Mouse (Mus musculus): Measurements from ENCODE around the gene Cbfa2t2. TPM values are rescaled to one million over a fixed set of nuclear protein-coding genes. Genes with fewer than 3 reads are reported as not detected.

Gene Cbfa2t2
- 47.4 and 51.9 TPM in 2 replicates for polyA plus RNA-seq (2014; fragmentation: Nextera tagmentation; extraction: Ambion mirVana)

- Histone ChIP-seq H3K27me3 (ENCODE audit: control insufficient read depth, insufficient read depth, low read length) (no peaks in the 10 kb centered on the region), H3K27ac (replicated peaks; ENCODE audit: low read depth, low read length) (peak within 1 kb of the TSS; percentile 92), H3K9ac (replicated peaks; ENCODE audit: low read length) (peak within 1 kb of the TSS; percentile 98), H3K9me3 (replicated peaks; ENCODE audit: control insufficient read depth, low read length) (no peaks in the 10 kb centered on the region), H3K4me1 (ENCODE audit: control insufficient read depth, insufficient read depth, low read length) (no peaks in the 10 kb centered on the region), H3K36me3 (replicated peaks; ENCODE audit: control insufficient read depth, insufficient read depth, low read depth, low read length) (no peaks in the 10 kb centered on the region), H3K4me3 (ENCODE audit: low read depth, low read length) (peak within 1 kb of the TSS; percentile 95), H3K4me2 (ENCODE audit: low read depth, low read length) (peak within 1 kb of the TSS; percentile 62)
- ATAC-seq (replicated peaks; ENCODE audit: insufficient number of reproducible peaks, low FRiP score, low TSS enrichment, low read depth) (peak; percentile 89), DNase-seq (ENCODE audit: low spot score) (peak; percentile 69)
- WGBS = under 1% methylated on average over 51 of the region's 70 CpGs
These were observed at the start of gene Cbfa2t2 for GRCm38 (mm10) chr2:154436458-154437190. Gene Cbfa2t2, plus strand, starts transcription at chr2:154436481.

GRCm38 (mm10) chr2:154390180-154390964 lies 45.9 kb upstream of the Cbfa2t2 start:
- ATAC-seq (replicated peaks; ENCODE audit: insufficient number of reproducible peaks, low FRiP score, low TSS enrichment, low read depth) (0 out of 2 replicates have a peak, but pooled peaks have one; percentile 39), DNase-seq (ENCODE audit: low spot score) (no peak)
- 84% methylated on average over 11 of the region's 11 CpGs for WGBS
- Histone ChIP-seq H3K36me3 (replicated peaks; ENCODE audit: control insufficient read depth, insufficient read depth, low read depth, low read length) (no peaks in the 10 kb centered on the region), H3K9ac (replicated peaks; ENCODE audit: low read length) (no peak overlapping the region), H3K27ac (replicated peaks; ENCODE audit: low read depth, low read length) (no peak overlapping the region), H3K4me1 (ENCODE audit: control insufficient read depth, insufficient read depth, low read length) (no peaks in the 10 kb centered on the region), H3K27me3 (ENCODE audit: control insufficient read depth, insufficient read depth, low read length) (no peaks in the 10 kb centered on the region), H3K4me2 (ENCODE audit: low read depth, low read length) (no peak overlapping the region), H3K4me3 (ENCODE audit: low read depth, low read length) (no peak overlapping the region), H3K9me3 (replicated peaks; ENCODE audit: control insufficient read depth, low read length) (no peaks in the 10 kb centered on the region)

DNA sequence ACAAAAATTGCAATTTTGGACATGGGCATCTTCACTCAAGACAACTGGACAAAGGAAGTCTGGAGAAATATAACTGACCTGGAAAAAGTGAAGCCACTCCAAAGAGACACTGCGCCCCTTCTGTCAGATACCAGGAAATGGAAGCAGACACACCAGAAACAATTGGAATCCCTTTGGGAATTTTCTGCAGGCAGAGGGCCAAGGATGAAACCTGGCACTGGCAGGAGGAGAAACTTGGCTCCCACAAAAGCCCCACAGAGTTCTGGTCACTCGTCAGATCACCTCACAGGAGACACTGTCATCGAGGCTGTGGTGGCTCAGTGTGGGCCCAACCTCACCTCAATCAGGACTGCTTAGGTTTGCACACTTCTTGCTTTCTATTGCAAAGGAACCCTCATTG lies 41.7 kb upstream of the Cbfa2t2 start:
- Histone ChIP-seq H3K9me3 (replicated peaks; ENCODE audit: control insufficient read depth, low read length) (no peaks in the 10 kb centered on the region), H3K4me3 (ENCODE audit: low read depth, low read length) (no peak overlapping the region), H3K36me3 (replicated peaks; ENCODE audit: control insufficient read depth, insufficient read depth, low read depth, low read length) (no peaks in the 10 kb centered on the region), H3K9ac (replicated peaks; ENCODE audit: low read length) (no peak overlapping the region), H3K4me2 (ENCODE audit: low read depth, low read length) (no peak overlapping the region), H3K4me1 (ENCODE audit: control insufficient read depth, insufficient read depth, low read length) (no peaks in the 10 kb centered on the region), H3K27ac (replicated peaks; ENCODE audit: low read depth, low read length) (no peak overlapping the region), H3K27me3 (ENCODE audit: control insufficient read depth, insufficient read depth, low read length) (no peaks in the 10 kb centered on the region)
- DNase-seq (ENCODE audit: low spot score) (no peak), ATAC-seq (replicated peaks; ENCODE audit: insufficient number of reproducible peaks, low FRiP score, low TSS enrichment, low read depth) (no peak)
- WGBS = 88% methylated on average over 3 of the region's 3 CpGs

- Histone ChIP-seq H3K4me2 (ENCODE audit: low read depth, low read length) (no peak overlapping the region), H3K36me3 (replicated peaks; ENCODE audit: control insufficient read depth, insufficient read depth, low read depth, low read length) (no peaks in the 10 kb centered on the region)
- ATAC-seq (replicated peaks; ENCODE audit: insufficient number of reproducible peaks, low FRiP score, low TSS enrichment, low read depth) = no peak
These were observed 39.8 kb upstream of the Cbfa2t2 start for GRCm38 (mm10) chr2:154396529-154396928.

GRCm38 (mm10) chr2:154398267-154398666 lies 38.0 kb upstream of the Cbfa2t2 start:
- Histone ChIP-seq H3K9ac (replicated peaks; ENCODE audit: low read length) (no peak overlapping the region), H3K9me3 (replicated peaks; ENCODE audit: control insufficient read depth, low read length) (no peaks in the 10 kb centered on the region), H3K27ac (replicated peaks; ENCODE audit: low read depth, low read length) (no peak overlapping the region), H3K36me3 (replicated peaks; ENCODE audit: control insufficient read depth, insufficient read depth, low read depth, low read length) (no peaks in the 10 kb centered on the region), H3K27me3 (ENCODE audit: control insufficient read depth, insufficient read depth, low read length) (no peaks in the 10 kb centered on the region), H3K4me2 (ENCODE audit: low read depth, low read length) (no peak overlapping the region), H3K4me3 (ENCODE audit: low read depth, low read length) (no peak overlapping the region), H3K4me1 (ENCODE audit: control insufficient read depth, insufficient read depth, low read length) (no peaks in the 10 kb centered on the region)
- ATAC-seq (replicated peaks; ENCODE audit: insufficient number of reproducible peaks, low FRiP score, low TSS enrichment, low read depth) (no peak), DNase-seq (ENCODE audit: low spot score) (no peak)
- WGBS = 86% methylated on average over 7 of the region's 7 CpGs

More at GRCm38 (mm10) chr2:154396529-154396928, 39.8 kb upstream of the Cbfa2t2 start:
- Histone ChIP-seq H3K27me3 (ENCODE audit: control insufficient read depth, insufficient read depth, low read length) (no peaks in the 10 kb centered on the region), H3K4me3 (ENCODE audit: low read depth, low read length) (no peak overlapping the region), H3K9ac (replicated peaks; ENCODE audit: low read length) (no peak overlapping the region), H3K4me1 (ENCODE audit: control insufficient read depth, insufficient read depth, low read length) (no peaks in the 10 kb centered on the region), H3K9me3 (replicated peaks; ENCODE audit: control insufficient read depth, low read length) (no peaks in the 10 kb centered on the region), H3K27ac (replicated peaks; ENCODE audit: low read depth, low read length) (no peak overlapping the region)
- WGBS = 81% methylated on average over 2 of the region's 2 CpGs
- no peak for DNase-seq (ENCODE audit: low spot score)

- no peaks in the 10 kb centered on the region for H3K9me3 ChIP-seq (replicated peaks; ENCODE audit: control insufficient read depth, low read length)
- 86% methylated on average over 2 of the region's 2 CpGs for WGBS
- no peaks in the 10 kb centered on the region for H3K27me3 ChIP-seq (ENCODE audit: control insufficient read depth, insufficient read depth, low read length)
- no peak overlapping the region for H3K27ac ChIP-seq (replicated peaks; ENCODE audit: low read depth, low read length)
- ATAC-seq (replicated peaks; ENCODE audit: insufficient number of reproducible peaks, low FRiP score, low TSS enrichment, low read depth) (no peak), DNase-seq (ENCODE audit: low spot score) (no peak)
- H3K4me1 ChIP-seq (ENCODE audit: control insufficient read depth, insufficient read depth, low read length) = no peaks in the 10 kb centered on the region
- H3K36me3 ChIP-seq (replicated peaks; ENCODE audit: control insufficient read depth, insufficient read depth, low read depth, low read length) = no peaks in the 10 kb centered on the region
- no peak overlapping the region for H3K9ac ChIP-seq (replicated peaks; ENCODE audit: low read length)
- H3K4me2 ChIP-seq (ENCODE audit: low read depth, low read length) = no peak overlapping the region
- H3K4me3 ChIP-seq (ENCODE audit: low read depth, low read length) = no peak overlapping the region
These were observed 37.0 kb upstream of the Cbfa2t2 start for GRCm38 (mm10) chr2:154399325-154399724.

GRCm38 (mm10) chr2:154401976-154402375 lies 34.3 kb upstream of the Cbfa2t2 start:
- no peak overlapping the region for H3K27ac ChIP-seq (replicated peaks; ENCODE audit: low read depth, low read length)
- no peaks in the 10 kb centered on the region for H3K27me3 ChIP-seq (ENCODE audit: control insufficient read depth, insufficient read depth, low read length)
- ATAC-seq (replicated peaks; ENCODE audit: insufficient number of reproducible peaks, low FRiP score, low TSS enrichment, low read depth) (no peak), DNase-seq (ENCODE audit: low spot score) (no peak)
- H3K4me2 ChIP-seq (ENCODE audit: low read depth, low read length) = no peak overlapping the region
- no peaks in the 10 kb centered on the region for H3K36me3 ChIP-seq (replicated peaks; ENCODE audit: control insufficient read depth, insufficient read depth, low read depth, low read length)
- H3K9me3 ChIP-seq (replicated peaks; ENCODE audit: control insufficient read depth, low read length) = no peaks in the 10 kb centered on the region
- H3K9ac ChIP-seq (replicated peaks; ENCODE audit: low read length) = no peak overlapping the region
- 52% methylated on average over 1 of the region's 1 CpGs for WGBS
- no peaks in the 10 kb centered on the region for H3K4me1 ChIP-seq (ENCODE audit: control insufficient read depth, insufficient read depth, low read length)
- no peak overlapping the region for H3K4me3 ChIP-seq (ENCODE audit: low read depth, low read length)

DNA sequence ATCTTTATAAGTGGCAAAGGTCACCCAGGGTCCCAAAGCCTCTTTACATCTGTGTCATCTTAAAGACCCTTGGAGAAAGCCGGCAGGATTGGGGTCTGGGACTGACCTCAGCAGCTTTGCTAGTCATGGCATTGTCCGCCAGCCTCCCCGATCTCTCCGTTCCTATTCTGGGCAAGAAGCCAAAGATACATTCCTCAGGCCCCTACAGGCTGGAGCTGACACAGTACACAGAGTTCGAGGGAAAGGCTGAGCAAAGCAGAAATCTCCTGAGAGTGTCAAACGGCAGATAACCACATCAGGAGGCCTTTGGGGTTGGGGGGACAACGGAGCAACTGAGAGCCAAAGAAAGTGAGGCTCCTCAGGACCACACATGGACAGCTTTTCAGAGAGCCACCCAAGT lies 33.5 kb upstream of the Cbfa2t2 start:
- Histone ChIP-seq H3K4me1 (ENCODE audit: control insufficient read depth, insufficient read depth, low read length) (no peaks in the 10 kb centered on the region), H3K9me3 (replicated peaks; ENCODE audit: control insufficient read depth, low read length) (no peaks in the 10 kb centered on the region), H3K36me3 (replicated peaks; ENCODE audit: control insufficient read depth, insufficient read depth, low read depth, low read length) (no peaks in the 10 kb centered on the region), H3K27ac (replicated peaks; ENCODE audit: low read depth, low read length) (no peak overlapping the region), H3K9ac (replicated peaks; ENCODE audit: low read length) (no peak overlapping the region), H3K4me3 (ENCODE audit: low read depth, low read length) (no peak overlapping the region), H3K27me3 (ENCODE audit: control insufficient read depth, insufficient read depth, low read length) (0 out of 2 replicates have a peak, but pooled peaks cover 2% of the 10 kb centered on the region), H3K4me2 (ENCODE audit: low read depth, low read length) (no peak overlapping the region)
- DNase-seq (ENCODE audit: low spot score) (peak; percentile 51), ATAC-seq (replicated peaks; ENCODE audit: insufficient number of reproducible peaks, low FRiP score, low TSS enrichment, low read depth) (0 out of 2 replicates have a peak, but pooled peaks have one; percentile 45)
- WGBS = 38% methylated on average over 7 of the region's 7 CpGs

All from embryonic facial prominence, embryonic 11.5 days (tissue).